Mouse (Mus musculus): ENCODE measurements around the gene Hoxd11. TPM values are rescaled to one million over a fixed set of nuclear protein-coding genes. Genes with fewer than 3 reads are reported as not detected.
A peak's percentile ranks its signal among the peaks of the same experiment; 100 is the strongest.

The Hoxd11 gene
- not detected in 2 replicates for total RNA-seq (2017)

- no peak for ATAC-seq (replicated peaks in 1 of 2; ENCODE audit: insufficient read depth in 1 of 2, low FRiP score in 2 of 2, low TSS enrichment in 1 of 2, low read depth in 1 of 2, poor library complexity in 2 of 2, severe bottlenecking in 2 of 2)
These were observed at the start of gene Hoxd11 for GRCm38 (mm10) chr2:74678891-74679595. Gene Hoxd11, plus strand, starts transcription at chr2:74679557.

- no peak for ATAC-seq (replicated peaks in 1 of 2; ENCODE audit: insufficient read depth in 1 of 2, low FRiP score in 2 of 2, low TSS enrichment in 1 of 2, low read depth in 1 of 2, poor library complexity in 2 of 2, severe bottlenecking in 2 of 2)
These were observed 43.9 kb upstream of the Hoxd11 start for GRCm38 (mm10) chr2:74635412-74635811.

DNA sequence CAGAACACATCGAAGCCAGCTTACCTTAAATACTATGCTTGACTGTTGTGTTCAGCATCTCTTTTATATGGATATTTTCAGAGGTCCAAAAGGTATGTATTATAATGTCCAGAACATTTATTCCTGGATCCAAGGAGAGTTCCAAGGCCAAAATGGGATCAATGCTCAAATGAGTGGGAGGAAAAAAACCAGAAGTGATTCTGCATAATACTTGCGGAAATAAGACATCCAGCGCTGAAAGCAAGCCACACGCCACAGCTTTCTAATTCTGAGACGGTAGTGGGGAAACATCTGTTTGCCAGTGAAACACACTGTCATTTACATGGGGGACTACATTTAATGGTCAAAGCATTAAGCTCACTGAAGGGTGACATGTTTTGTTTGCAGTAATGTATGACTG, 36.9 kb upstream of the Hoxd11 start:
- peak; percentile 49 to 56; a peak in 2 of 4 replicates for ATAC-seq (replicated peaks in 1 of 2; ENCODE audit: insufficient read depth in 1 of 2, low FRiP score in 2 of 2, low TSS enrichment in 1 of 2, low read depth in 1 of 2, poor library complexity in 2 of 2, severe bottlenecking in 2 of 2)

- ATAC-seq (replicated peaks in 1 of 2; ENCODE audit: insufficient read depth in 1 of 2, low FRiP score in 2 of 2, low TSS enrichment in 1 of 2, low read depth in 1 of 2, poor library complexity in 2 of 2, severe bottlenecking in 2 of 2) = no peak
These were observed 33.7 kb upstream of the Hoxd11 start for GRCm38 (mm10) chr2:74645631-74646030.

DNA sequence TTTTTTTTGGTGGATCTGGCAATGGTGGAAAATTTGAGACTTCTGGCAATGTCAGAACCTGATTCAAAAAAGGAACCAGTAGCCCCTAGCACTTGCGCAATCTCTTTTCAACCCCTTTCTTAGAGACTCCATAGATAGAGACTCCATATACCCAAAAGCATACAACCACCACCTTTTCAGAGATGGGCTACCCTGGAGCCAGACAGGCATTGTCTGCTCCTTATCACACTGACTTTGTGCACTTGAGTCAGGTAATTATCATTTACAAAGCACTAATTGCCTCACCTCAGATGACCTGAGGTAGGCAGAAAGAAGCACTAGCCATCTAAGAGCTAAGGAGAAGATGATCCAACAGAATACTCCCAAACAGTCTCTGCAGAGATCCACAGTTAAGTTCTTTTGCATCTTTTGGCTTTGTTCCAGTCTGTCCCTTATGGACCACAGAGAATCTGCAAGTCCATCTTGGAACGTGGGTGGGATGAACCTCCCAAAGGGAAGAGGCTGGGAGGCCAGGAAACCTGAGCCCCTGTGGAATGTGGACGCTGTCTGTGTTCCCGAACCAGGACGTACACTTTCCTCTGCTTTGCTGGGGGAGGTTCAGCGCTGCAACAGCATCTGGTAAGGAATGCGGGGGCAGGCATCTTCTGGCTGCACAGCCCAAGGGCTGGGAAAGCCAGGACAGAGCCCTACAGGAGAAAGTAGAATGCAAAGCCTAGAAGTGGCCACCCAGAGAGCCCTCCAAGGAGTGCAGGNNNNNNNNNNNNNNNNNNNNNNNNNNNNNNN, 32.1 kb upstream of the Hoxd11 start:
- ATAC-seq (replicated peaks in 1 of 2; ENCODE audit: insufficient read depth in 1 of 2, low FRiP score in 2 of 2, low TSS enrichment in 1 of 2, low read depth in 1 of 2, poor library complexity in 2 of 2, severe bottlenecking in 2 of 2) = no peak

DNA sequence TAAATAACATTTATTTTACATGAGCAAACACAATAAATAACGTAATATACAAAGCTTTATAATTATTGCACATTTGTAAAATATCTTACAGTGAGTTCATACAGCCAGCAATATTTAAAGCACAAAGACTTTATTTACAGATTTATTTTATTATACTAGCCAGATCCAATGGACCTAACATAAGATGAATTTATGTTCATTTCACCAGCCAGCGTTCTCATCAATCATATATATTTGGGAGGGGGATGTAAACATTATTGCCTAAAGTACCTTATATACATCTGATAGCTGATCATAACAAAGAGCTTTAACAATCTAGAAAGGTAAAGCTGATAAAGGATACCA, 26.4 kb upstream of the Hoxd11 start:
- ATAC-seq (replicated peaks in 1 of 2; ENCODE audit: insufficient read depth in 1 of 2, low FRiP score in 2 of 2, low TSS enrichment in 1 of 2, low read depth in 1 of 2, poor library complexity in 2 of 2, severe bottlenecking in 2 of 2) = no peak

DNA sequence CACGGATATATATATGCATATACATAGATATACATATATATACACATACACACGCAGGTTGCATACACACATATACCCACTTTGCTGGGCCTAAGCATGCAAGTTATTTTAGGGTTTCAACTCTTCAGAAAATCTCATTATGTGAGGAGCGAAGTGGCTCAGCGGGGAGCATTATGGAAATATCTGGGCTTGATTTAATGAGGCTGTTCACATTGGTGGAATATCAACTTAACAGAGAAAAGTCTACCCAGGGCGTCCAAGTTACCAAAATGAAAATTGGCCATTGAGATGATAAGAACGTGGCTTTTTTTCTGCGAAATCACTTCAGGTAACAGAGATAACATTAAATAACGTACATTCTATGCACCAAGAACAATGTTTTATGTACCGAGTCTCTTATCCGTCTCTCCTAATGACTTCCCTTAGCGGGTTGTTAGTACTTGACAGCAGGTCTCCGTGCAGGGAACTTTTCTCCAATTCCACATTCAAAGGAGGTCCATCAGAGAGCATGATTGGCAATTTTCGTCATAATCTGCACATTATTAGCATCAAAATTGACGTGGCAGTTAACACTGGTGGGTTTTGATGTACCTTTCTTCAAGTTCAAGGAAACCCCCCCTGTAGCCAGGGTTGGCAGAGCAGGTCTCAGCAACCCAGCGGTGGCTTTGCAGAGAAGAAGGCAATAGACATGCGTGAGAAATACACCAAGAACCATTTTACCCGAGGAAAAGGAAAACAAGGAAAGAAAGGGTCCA, 25.4 kb upstream of the Hoxd11 start:
- no peak for ATAC-seq (replicated peaks in 1 of 2; ENCODE audit: insufficient read depth in 1 of 2, low FRiP score in 2 of 2, low TSS enrichment in 1 of 2, low read depth in 1 of 2, poor library complexity in 2 of 2, severe bottlenecking in 2 of 2)

DNA sequence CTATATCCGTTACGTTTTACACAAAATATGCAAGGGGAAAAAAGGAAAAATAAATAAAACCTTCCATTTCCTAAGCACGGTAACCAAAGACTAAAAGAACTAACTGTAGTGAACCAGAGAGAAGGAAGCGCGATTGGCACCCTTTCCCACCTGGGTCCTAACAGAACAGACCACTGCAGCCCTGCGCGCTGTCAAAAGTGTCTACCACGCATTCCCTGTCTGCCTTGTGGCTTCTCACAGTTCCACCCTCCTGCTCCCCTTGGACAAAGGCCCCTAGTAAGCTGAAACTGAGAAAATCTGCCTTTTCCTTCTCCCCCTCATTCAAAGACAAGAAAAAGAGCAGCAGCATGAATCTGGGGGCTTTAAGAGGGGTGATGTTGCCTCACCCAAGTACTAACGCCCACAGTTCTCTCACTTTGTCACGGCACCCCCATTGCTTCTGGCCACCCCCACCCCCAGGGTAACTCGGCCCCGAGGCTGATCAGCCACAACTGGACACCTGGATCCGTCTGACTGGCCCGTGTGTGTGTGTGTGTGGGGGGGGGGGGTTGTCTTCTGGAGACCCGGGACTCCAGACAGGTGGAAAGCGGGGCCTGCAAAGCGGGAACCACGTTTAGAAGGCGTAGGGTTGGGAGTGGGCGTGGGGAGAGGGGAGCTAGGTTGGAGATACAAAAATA, 24.5 kb upstream of the Hoxd11 start:
- ATAC-seq (replicated peaks in 1 of 2; ENCODE audit: insufficient read depth in 1 of 2, low FRiP score in 2 of 2, low TSS enrichment in 1 of 2, low read depth in 1 of 2, poor library complexity in 2 of 2, severe bottlenecking in 2 of 2) = no peak

DNA sequence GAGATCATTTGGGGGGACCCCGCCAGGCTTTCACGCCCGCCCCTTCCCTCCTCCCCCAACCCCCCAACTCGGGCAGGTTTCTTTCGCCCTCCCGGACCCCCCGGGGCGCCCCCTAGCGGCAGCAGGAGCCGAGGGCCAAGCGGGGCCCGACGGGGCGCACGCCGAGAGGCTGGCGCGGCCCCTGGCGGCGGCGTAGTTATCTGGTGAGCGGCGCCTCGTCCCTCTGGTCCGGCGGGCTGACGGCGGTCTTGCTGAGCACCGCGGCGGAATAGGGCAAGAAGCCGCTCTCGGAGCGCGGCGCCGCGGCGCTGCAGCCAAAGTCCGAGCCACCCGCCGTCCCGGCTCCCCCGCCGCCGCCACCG, 24.0 kb upstream of the Hoxd11 start:
- ATAC-seq (replicated peaks in 1 of 2; ENCODE audit: insufficient read depth in 1 of 2, low FRiP score in 2 of 2, low TSS enrichment in 1 of 2, low read depth in 1 of 2, poor library complexity in 2 of 2, severe bottlenecking in 2 of 2) = no peak

- peak; percentile 43 to 61 for ATAC-seq (replicated peaks in 1 of 2; ENCODE audit: insufficient read depth in 1 of 2, low FRiP score in 2 of 2, low TSS enrichment in 1 of 2, low read depth in 1 of 2, poor library complexity in 2 of 2, severe bottlenecking in 2 of 2)
These were observed 23.3 kb upstream of the Hoxd11 start for GRCm38 (mm10) chr2:74655821-74656631.

GRCm38 (mm10) chr2:74656632-74657021, 22.7 kb upstream of the Hoxd11 start:
- no peak for ATAC-seq (replicated peaks in 1 of 2; ENCODE audit: insufficient read depth in 1 of 2, low FRiP score in 2 of 2, low TSS enrichment in 1 of 2, low read depth in 1 of 2, poor library complexity in 2 of 2, severe bottlenecking in 2 of 2)

DNA sequence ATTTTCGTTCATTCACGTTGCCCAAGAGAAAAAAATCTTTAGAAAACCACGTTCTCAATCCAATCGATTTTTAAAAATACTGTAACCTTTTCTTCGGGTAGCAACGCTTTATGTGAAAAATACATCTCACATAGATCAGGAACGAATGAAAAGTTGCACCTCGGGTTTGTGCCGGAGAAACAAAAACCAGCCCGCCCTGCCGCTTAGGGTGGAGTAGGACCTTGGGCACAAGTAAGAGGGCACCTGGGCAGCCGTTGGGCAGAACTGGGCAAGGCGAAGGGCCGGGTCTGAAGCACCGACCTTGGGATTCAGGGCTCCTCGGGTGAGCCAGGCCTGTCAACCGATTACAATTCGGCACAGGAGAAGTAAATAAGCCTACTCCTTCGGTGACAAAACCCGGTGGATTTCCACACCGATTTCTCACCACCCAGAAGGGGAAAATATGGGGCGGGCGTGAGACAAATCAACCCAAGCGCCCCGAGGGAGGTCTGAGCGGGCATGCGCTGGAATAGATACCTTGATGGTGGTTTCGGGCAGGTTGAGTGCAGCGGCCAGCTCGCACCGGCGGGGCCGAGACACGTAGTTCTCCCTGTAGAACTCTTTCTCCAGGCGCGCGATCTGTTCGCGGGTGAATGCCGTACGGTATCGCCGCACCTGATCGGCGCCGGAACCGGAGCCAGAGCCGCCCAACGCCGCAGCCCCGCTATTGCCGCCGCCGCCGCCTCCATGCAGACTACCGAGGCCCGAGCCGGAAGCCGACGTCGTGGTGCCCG, 21.9 kb upstream of the Hoxd11 start:
- ATAC-seq (replicated peaks in 1 of 2; ENCODE audit: insufficient read depth in 1 of 2, low FRiP score in 2 of 2, low TSS enrichment in 1 of 2, low read depth in 1 of 2, poor library complexity in 2 of 2, severe bottlenecking in 2 of 2) = no peak

DNA sequence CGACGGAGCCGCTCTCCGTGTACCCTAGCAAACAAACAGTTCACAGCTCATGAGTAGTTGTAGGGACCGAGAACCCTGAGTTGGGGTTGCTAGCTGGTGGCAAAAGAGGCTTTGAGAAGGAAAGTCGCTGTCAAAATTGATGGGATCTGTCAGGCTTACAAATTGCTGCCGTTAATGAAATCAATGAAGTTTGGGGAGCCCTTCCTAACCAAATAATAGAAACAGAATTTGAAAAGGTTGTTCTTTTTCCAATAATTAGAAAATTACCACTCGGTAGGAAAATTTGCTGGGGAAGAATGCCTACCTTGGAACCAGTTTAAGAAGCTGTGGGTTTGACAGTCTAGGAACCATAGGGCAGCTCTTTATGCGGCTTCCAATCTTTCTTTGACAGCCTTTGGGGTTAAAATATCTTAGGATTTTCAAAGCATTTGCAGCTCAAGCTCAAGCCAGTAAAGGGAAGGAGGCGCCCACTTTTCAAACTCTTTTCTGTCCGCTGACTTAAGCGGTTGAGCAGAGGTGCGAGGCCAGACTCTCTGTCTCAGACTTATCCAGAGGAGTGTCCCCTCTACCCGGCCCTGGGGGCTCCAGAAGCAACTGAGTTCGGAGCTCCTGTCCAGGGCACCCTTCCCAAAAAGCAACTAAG, 21.2 kb upstream of the Hoxd11 start:
- no peak for ATAC-seq (replicated peaks in 1 of 2; ENCODE audit: insufficient read depth in 1 of 2, low FRiP score in 2 of 2, low TSS enrichment in 1 of 2, low read depth in 1 of 2, poor library complexity in 2 of 2, severe bottlenecking in 2 of 2)

DNA sequence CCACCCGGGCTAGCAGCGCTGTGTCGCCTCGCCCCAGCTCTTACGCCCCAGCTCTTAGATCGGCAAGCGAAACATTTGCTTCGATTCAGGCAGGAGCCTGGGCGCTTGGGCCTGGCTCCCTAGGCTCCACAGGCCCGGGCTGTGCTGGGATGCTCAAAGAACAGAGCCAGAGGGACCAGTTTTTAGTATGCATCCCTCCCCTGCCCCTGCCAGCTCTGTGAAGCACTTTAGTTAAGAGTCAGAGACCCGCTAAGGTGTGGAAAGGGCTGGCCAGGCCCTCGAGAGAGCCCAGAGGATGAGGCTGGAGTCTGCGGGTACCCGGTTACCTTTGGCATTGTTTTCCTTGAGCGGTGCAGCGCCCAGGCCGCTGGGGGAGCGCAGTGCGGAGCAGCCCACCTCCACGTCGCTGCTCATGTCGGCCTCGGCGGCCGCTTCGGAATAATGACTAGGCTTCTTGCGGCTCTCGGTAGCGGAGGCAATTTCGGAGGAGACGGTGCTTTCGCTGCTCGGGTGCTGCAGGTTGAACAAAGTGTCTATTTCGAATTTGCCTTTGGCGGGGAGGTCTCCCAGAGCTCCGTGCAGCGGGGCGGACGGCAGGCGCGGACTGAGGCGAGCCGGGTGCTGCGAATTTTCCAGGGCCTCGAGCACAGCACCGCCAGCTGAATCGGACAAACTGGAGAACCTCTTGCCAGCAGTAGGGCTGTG, 20.5 kb upstream of the Hoxd11 start:
- no peak; a peak in 1 of 4 replicates for ATAC-seq (replicated peaks in 1 of 2; ENCODE audit: insufficient read depth in 1 of 2, low FRiP score in 2 of 2, low TSS enrichment in 1 of 2, low read depth in 1 of 2, poor library complexity in 2 of 2, severe bottlenecking in 2 of 2)

DNA sequence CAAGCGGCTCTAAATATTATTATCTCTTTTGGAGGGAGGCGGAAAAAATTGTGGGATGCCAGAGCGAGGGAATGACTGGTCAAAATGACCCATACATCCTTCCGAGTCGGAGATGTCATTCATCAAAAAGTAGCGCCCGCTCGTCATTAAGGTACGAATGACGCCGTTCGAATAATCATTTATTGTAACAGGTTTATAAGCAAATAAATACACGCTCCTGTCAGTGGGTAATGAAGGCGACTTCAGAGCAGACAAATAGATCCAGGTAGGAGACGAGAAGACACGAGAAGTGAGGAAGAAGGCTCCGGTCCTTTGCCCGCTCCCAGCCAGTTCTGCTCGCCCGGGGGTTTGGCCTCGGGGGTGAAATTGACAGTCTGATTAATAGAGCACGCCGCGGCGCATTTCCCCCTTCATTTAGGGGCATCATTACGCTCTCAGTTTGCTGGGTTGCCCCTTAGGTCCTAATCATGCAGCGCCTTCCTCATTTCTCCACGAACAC, 19.8 kb upstream of the Hoxd11 start, which contains the start of gene Evx2:
Evx2 (minus strand) TSS at position 51 of the 499 bp plus-strand sequence.
- ATAC-seq (replicated peaks in 1 of 2; ENCODE audit: insufficient read depth in 1 of 2, low FRiP score in 2 of 2, low TSS enrichment in 1 of 2, low read depth in 1 of 2, poor library complexity in 2 of 2, severe bottlenecking in 2 of 2) = no peak

All from hematopoietic stem cell, adult 5-6 weeks (primary cell).